Mouse (Mus musculus) spleen, postnatal 36 days (tissue): ENCODE results near the gene Duox1.

Experiments
- DNase-seq, 2 experiments: peaks; one replicate each; pipeline ENCODE4 v3.0.0; 2022; ENCODE audit warnings: low spot score in 2 of 2, mixed read lengths in 1 of 2

Gene Duox1

DNA sequence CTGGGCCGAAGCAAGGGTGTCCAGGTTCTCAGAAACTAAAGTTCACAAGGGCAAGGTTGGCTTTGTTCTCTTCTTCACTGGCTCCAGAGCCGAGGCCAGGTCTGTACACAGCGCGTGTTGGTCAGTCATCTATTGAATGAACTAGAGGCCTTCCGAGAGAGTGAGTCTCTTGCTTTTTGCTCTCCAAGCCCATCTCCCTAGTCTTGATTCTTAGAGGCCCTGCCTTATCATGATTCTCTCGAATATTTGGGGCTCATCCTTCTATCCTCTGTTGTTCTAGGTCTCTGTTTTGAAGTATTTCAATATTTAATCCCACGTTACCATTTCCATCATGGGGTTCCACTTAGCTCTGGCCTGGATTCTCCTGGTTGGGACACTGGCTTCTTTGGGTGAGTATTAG is at the start of gene Duox1:
TSS of gene Duox1 (plus strand) at position 301 of the 400 bp plus-strand sequence.
- no peak for DNase-seq

DNA sequence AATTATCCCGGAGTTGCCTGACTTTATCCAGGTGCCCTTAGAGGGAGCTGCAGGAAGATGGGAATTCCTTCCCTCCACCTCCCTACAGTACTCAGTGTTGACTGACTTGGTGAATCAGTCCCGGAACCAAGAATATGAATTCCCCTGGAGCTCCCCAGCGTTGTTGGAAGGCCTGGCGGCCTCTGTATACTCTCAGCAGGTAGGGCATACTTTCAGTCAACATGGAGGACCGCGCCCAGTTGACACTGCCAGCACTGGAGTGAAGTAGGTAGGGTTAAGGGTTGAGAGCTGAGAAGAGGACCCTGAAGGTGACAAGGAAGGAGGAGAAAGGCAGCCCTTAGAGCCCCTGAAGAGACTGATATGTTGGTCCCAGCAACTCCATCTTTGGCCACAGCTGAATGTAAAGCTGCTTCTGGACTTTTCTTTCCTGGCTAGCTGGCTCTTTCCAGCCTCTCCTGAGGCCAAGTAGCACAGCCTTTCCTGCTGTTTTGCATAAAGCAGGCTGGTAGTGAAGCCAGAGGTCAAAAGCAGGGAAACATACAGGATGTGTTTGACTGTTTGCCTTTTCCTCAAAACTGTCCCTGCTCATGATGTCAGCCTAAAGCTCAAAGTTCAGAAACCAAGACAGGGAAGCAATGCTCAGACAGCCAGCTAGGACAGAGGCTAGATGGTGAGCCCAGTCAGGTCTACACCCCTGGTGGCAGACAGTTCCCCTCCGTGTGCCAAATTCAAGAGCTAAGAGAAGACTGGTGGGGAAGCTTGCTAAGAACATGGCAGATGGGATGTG is 48.9 kb upstream of the Duox1 start:
- no peak for DNase-seq

GRCm38 (mm10) chr2:122278769-122279168 is 36.7 kb upstream of the Duox1 start:
- no peak for DNase-seq

- no peak for DNase-seq
Measured at GRCm38 (mm10) chr2:122284091-122284490, 31.4 kb upstream of the Duox1 start.

GRCm38 (mm10) chr2:122286137-122286536 is 29.3 kb upstream of the Duox1 start:
- DNase-seq = no peak

DNA sequence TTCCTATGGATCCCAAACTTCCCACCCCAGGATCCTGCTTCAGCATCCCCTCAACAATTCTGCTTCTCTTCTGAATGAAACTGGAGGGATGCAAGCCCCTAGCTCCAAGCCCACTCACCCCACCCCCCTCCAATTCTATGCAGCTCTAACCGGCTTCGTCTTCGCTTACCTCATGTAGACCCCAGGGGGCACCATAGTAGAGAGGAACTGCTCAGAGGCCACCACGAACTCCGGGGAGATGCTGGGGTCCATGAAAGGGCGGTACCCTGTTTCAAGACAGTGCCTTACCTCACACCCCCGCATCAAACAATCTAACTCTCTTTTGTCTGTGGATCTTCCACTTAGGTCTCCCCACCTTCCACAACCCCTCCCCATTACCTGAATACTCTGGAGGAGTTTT is 20.6 kb upstream of the Duox1 start:
- no peak for DNase-seq

- no peak for DNase-seq
Measured at GRCm38 (mm10) chr2:122297271-122298095, 18.0 kb upstream of the Duox1 start.

- no peak for DNase-seq
Measured at GRCm38 (mm10) chr2:122298096-122298499, 17.4 kb upstream of the Duox1 start, which contains the start of gene Duox2. Gene Duox2 (minus strand): TSS chr2:122298449.

GRCm38 (mm10) chr2:122298596-122299490 is 16.6 kb upstream of the Duox1 start, which contains the start of gene Duoxa2:
Gene Duoxa2 (plus strand): TSS chr2:122298900.
- peak; percentile 29 to 38 for DNase-seq

DNA sequence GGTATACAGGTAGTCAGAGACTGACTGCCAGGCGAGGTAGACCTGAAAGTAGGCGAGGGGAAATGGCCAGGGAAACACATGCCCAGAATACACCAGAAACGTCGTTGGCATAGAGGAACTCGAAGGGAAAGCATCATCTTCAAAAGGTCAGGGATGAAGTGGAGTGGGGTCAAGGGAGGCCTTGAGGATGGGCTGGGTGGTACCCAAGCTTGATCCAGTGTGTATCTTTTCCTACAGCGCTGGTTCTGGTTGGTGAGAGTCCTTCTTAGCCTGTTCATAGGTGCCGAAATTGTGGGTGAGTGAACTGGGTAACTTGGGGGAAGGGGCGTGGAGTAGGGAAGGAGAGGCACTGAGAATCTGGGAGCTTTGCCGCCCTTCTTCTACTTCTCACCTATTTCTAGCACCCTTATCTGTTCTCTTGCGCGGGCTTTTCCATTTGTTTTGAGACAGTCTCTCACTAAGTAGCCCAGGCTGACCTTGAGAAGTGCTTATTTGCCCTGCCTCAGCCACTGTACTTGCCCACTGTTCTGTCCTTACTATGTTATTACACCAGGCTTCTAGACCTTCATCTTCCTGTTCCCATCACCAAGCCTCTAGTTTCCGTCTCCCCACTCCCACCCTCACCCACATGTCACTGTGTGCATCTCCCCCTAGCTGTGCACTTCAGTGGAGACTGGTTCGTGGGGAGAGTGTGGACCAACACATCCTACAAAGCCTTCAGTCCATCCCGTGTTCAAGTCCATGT is 15.4 kb upstream of the Duox1 start:
- DNase-seq = no peak

- no peak for DNase-seq
Measured at GRCm38 (mm10) chr2:122300656-122301020, 14.8 kb upstream of the Duox1 start.

- DNase-seq = no peak
Measured at GRCm38 (mm10) chr2:122301081-122301920, 14.2 kb upstream of the Duox1 start.

DNA sequence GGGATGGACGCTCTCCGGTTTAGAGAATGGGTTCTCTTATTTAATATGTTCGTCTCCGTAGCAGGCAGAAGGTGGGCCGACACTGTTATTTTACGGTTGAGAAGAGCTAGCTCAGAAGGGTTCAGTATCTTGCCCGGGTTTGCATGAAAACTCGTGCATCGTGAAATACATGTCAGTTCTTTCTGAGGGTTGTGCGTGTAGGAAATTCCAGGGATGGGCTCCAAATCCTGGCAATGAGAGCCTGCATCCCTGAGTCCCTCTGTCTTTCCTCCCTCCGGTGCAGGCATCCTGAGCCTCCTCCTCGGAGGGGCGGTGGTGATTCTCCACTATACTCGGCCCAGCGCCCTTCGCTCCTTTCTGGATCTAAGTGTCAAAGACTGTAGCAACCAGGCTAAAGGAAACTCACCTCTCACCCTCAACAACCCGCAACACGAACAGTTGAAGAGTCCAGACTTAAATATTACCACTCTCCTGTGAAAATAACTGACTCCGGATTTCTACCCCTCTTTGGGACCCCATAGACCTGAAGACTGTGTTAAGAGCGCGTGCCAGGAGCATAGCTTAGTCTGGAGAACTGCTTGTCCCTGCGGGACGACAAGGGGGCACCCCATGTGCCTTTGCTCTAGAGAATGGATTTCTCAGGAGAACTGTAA is 13.4 kb upstream of the Duox1 start:
- no peak for DNase-seq

GRCm38 (mm10) chr2:122302574-122303241 is 12.8 kb upstream of the Duox1 start:
- peak; percentile 49 to 61 for DNase-seq

DNA sequence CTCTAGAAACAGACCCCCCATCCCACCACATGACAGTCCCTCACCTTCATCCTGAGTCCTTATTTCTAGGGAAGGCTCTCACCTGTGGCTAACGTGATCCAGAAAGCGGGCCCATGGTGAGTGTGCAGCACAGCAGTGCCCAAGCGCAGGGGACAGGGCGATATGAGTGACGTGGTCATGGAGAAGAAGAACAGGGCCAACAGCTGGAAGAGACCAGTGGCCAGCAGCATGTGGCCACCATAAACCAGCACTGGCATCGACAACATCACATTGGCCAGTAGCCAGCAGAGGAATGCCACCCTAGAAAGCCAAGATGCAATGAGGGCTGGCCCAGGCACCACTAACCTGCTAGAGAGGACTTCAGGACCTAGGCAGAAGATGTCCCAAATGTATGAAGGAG is 10.9 kb upstream of the Duox1 start:
- no peak for DNase-seq

DNA sequence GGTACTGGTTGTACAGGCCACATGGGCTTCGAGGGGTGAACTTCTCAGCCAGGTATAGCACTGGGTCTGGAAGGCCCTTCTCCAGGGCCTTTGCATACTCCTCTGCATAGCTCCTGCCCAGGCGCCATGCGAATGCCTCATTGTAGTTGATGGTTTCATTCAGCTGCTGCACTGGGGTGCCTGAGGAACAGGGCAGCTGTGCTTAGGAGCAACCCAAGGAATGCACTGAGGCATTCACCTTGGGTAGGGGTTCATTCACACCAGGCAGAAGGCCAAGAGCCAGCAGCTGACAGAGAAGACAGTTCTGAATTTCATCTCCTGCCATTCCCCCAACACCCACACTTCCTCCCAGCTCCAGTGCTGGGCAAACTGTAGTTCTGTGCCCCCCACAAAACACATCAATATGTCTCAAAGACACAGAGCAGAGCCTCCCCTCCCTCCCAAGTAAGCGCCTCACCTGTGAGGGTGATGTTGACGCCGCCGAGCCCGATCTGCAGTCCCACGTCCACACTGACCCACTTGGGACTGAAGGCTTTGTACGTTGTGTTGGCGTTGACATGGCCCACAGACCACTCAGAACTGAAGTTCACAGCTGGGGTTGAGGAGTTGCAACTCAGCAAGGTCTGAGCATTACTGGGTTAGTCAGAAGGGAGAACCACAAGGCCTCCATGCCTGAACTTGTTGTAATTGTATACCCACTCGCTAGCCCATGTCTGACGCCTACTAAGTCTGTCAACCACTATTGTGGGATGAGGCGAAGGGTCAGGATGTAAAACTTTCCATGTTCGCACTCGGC is 10.2 kb upstream of the Duox1 start:
- no peak for DNase-seq

DNA sequence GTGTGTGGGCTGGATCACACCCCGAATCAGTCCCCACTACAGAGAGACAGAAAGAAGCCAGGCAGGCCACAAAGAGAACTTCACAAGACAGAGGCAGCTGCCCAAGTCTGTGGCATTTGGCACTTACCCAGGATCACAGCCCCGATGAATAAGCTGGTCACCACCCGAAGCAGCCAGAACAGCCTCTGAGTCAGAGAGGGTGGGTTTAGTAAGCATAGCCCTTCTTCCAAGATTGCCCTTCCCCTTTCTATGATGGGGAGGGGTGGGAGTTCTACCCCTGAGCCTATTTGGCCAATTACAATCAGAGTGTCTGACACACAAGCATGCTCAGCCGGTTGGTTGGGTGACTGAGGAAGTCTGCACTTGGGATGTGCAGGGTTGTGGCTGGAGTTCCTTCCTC is 9.3 kb upstream of the Duox1 start:
- no peak for DNase-seq

DNA sequence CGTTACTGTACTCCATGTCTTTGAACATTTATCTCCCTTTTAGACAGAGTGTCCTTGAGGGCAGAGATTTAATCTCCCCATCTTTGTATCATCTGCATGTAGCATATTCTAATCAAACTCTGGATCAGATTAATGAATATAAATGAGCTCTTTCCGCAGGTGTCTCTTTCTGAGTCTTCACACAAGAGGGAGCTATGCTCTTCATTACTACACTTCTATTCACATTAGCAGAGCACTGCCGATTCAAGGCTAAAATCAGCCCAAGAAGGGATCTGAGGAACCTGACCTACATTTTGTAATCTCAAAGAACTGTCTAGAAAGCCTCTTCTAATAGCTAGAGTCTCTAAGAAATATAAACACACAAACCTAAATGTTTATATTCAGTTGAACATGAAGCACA is 5.8 kb upstream of the Duox1 start:
- DNase-seq = no peak
